Mouse (Mus musculus): ENCODE measurements around the gene Lpin1. TPM values are rescaled to one million over a fixed set of nuclear protein-coding genes. Genes with fewer than 3 reads are reported as not detected.

The Lpin1 gene
- polyA plus RNA-seq, 1 experiment from 2014 or later = 12.6 TPM

GRCm38 (mm10) chr12:16587767-16588166 lies 23.0 kb downstream of the Lpin1 start:
- no peaks in the 10 kb centered on the region for H3K36me3 ChIP-seq (ENCODE audit: control insufficient read depth, insufficient read depth)
- no peak for ATAC-seq (ENCODE audit: low read depth)
- no peaks in the 10 kb centered on the region for H3K9me3 ChIP-seq (replicated peaks; ENCODE audit: control insufficient read depth, low read length)
- H3K4me3 ChIP-seq (ENCODE audit: low read depth, low read length) = peak overlapping the region; percentile 79
- H3K4me2 ChIP-seq (ENCODE audit: low read depth, low read length) = peak overlapping the region; percentile 92
- no peaks in the 10 kb centered on the region for H3K27me3 ChIP-seq (ENCODE audit: control insufficient read depth, insufficient read depth, low read depth, low read length)
- WGBS (ENCODE audit: insufficient replicate concordance) = 63% methylated on average over 5 of the region's 5 CpGs
- H3K9ac ChIP-seq (ENCODE audit: low read depth, low read length) = peak overlapping the region; percentile 35; the same call in 1 of the 2 replicates
- H3K27ac ChIP-seq (ENCODE audit: low read length) = peak overlapping the region; percentile 46
- H3K4me1 ChIP-seq (ENCODE audit: control insufficient read depth, low read depth, low read length) = peaks cover 69% of the 10 kb centered on the region

GRCm38 (mm10) chr12:16587111-16587510 lies 23.7 kb downstream of the Lpin1 start:
- ATAC-seq (ENCODE audit: low read depth) = no peak
- Histone ChIP-seq H3K4me1 (ENCODE audit: control insufficient read depth, low read depth, low read length) (peaks cover 71% of the 10 kb centered on the region), H3K4me2 (ENCODE audit: low read depth, low read length) (0 out of 2 replicates have a peak overlapping the region, but pooled peaks have one; percentile 24), H3K27me3 (ENCODE audit: control insufficient read depth, insufficient read depth, low read depth, low read length) (no peaks in the 10 kb centered on the region), H3K27ac (ENCODE audit: low read length) (no peak overlapping the region), H3K36me3 (ENCODE audit: control insufficient read depth, insufficient read depth) (no peaks in the 10 kb centered on the region), H3K4me3 (ENCODE audit: low read depth, low read length) (0 out of 2 replicates have a peak overlapping the region, but pooled peaks have one; percentile 2), H3K9me3 (replicated peaks; ENCODE audit: control insufficient read depth, low read length) (no peaks in the 10 kb centered on the region), H3K9ac (ENCODE audit: low read depth, low read length) (no peak overlapping the region; the same call in 1 of the 2 replicates)
- 58% methylated on average over 2 of the region's 2 CpGs for WGBS (ENCODE audit: insufficient replicate concordance)

- H3K4me2 ChIP-seq (ENCODE audit: low read depth, low read length) = no peak overlapping the region
- peaks cover 3% of the 10 kb centered on the region for H3K36me3 ChIP-seq (ENCODE audit: control insufficient read depth, insufficient read depth)
- H3K27ac ChIP-seq (ENCODE audit: low read length) = no peak overlapping the region
- H3K4me1 ChIP-seq (ENCODE audit: control insufficient read depth, low read depth, low read length) = peaks cover 74% of the 10 kb centered on the region
- 56% methylated on average over 3 of the region's 3 CpGs for WGBS (ENCODE audit: insufficient replicate concordance)
- H3K9me3 ChIP-seq (replicated peaks; ENCODE audit: control insufficient read depth, low read length) = no peaks in the 10 kb centered on the region
- no peak for ATAC-seq (ENCODE audit: low read depth)
- H3K9ac ChIP-seq (ENCODE audit: low read depth, low read length) = no peak overlapping the region
- H3K4me3 ChIP-seq (ENCODE audit: low read depth, low read length) = no peak overlapping the region
- no peaks in the 10 kb centered on the region for H3K27me3 ChIP-seq (ENCODE audit: control insufficient read depth, insufficient read depth, low read depth, low read length)
Observed at GRCm38 (mm10) chr12:16584964-16585363, 25.8 kb downstream of the Lpin1 start.

- Histone ChIP-seq H3K9ac (ENCODE audit: low read depth, low read length) (no peak overlapping the region), H3K4me1 (ENCODE audit: control insufficient read depth, low read depth, low read length) (peaks cover 77% of the 10 kb centered on the region)
- WGBS (ENCODE audit: insufficient replicate concordance) = 19% methylated on average over 14 of the region's 14 CpGs
Observed at GRCm38 (mm10) chr12:16584035-16584682, 26.6 kb downstream of the Lpin1 start.

GRCm38 (mm10) chr12:16583313-16583712 lies 27.5 kb downstream of the Lpin1 start:
- Histone ChIP-seq H3K4me2 (ENCODE audit: low read depth, low read length) (0 out of 2 replicates have a peak overlapping the region, but pooled peaks have one; percentile 0), H3K4me1 (ENCODE audit: control insufficient read depth, low read depth, low read length) (peaks cover 73% of the 10 kb centered on the region)

More at GRCm38 (mm10) chr12:16584035-16584682, 26.6 kb downstream of the Lpin1 start:
- Histone ChIP-seq H3K27ac (ENCODE audit: low read length) (no peak overlapping the region), H3K27me3 (ENCODE audit: control insufficient read depth, insufficient read depth, low read depth, low read length) (no peaks in the 10 kb centered on the region), H3K36me3 (ENCODE audit: control insufficient read depth, insufficient read depth) (peaks cover 3% of the 10 kb centered on the region), H3K4me3 (ENCODE audit: low read depth, low read length) (no peak overlapping the region), H3K4me2 (ENCODE audit: low read depth, low read length) (peak overlapping the region; percentile 1; the same call in 1 of the 2 replicates), H3K9me3 (replicated peaks; ENCODE audit: control insufficient read depth, low read length) (no peaks in the 10 kb centered on the region)
- no peak for ATAC-seq (ENCODE audit: low read depth)

GRCm38 (mm10) chr12:16580306-16580705 lies 30.5 kb downstream of the Lpin1 start:
- H3K4me3 ChIP-seq (ENCODE audit: low read depth, low read length) = peak overlapping the region; percentile 25
- H3K4me2 ChIP-seq (ENCODE audit: low read depth, low read length) = peak overlapping the region; percentile 56
- H3K9me3 ChIP-seq (replicated peaks; ENCODE audit: control insufficient read depth, low read length) = no peaks in the 10 kb centered on the region
- ATAC-seq (ENCODE audit: low read depth) = peak; percentile 95
- no peaks in the 10 kb centered on the region for H3K27me3 ChIP-seq (ENCODE audit: control insufficient read depth, insufficient read depth, low read depth, low read length)
- H3K27ac ChIP-seq (ENCODE audit: low read length) = peak overlapping the region; percentile 72
- H3K4me1 ChIP-seq (ENCODE audit: control insufficient read depth, low read depth, low read length) = peaks cover 70% of the 10 kb centered on the region
- 31% methylated on average over 9 of the region's 9 CpGs for WGBS (ENCODE audit: insufficient replicate concordance)
- peak overlapping the region; percentile 44 for H3K9ac ChIP-seq (ENCODE audit: low read depth, low read length)
- H3K36me3 ChIP-seq (ENCODE audit: control insufficient read depth, insufficient read depth) = peaks cover 6% of the 10 kb centered on the region

More at GRCm38 (mm10) chr12:16583313-16583712, 27.5 kb downstream of the Lpin1 start:
- H3K9me3 ChIP-seq (replicated peaks; ENCODE audit: control insufficient read depth, low read length) = no peaks in the 10 kb centered on the region
- peaks cover 3% of the 10 kb centered on the region for H3K36me3 ChIP-seq (ENCODE audit: control insufficient read depth, insufficient read depth)
- no peak overlapping the region for H3K9ac ChIP-seq (ENCODE audit: low read depth, low read length)
- 48% methylated on average over 3 of the region's 3 CpGs for WGBS (ENCODE audit: insufficient replicate concordance)
- ATAC-seq (ENCODE audit: low read depth) = no peak
- H3K27me3 ChIP-seq (ENCODE audit: control insufficient read depth, insufficient read depth, low read depth, low read length) = no peaks in the 10 kb centered on the region
- H3K27ac ChIP-seq (ENCODE audit: low read length) = no peak overlapping the region
- no peak overlapping the region for H3K4me3 ChIP-seq (ENCODE audit: low read depth, low read length)

GRCm38 (mm10) chr12:16577665-16578233 lies 33.0 kb downstream of the Lpin1 start:
- peak; percentile 61 for ATAC-seq (ENCODE audit: low read depth)
- Histone ChIP-seq H3K4me2 (ENCODE audit: low read depth, low read length) (peak overlapping the region; percentile 43), H3K9ac (ENCODE audit: low read depth, low read length) (no peak overlapping the region; the same call in 1 of the 2 replicates), H3K4me3 (ENCODE audit: low read depth, low read length) (no peak overlapping the region), H3K27ac (ENCODE audit: low read length) (peak overlapping the region; percentile 41; the same call in 1 of the 2 replicates), H3K27me3 (ENCODE audit: control insufficient read depth, insufficient read depth, low read depth, low read length) (no peaks in the 10 kb centered on the region), H3K4me1 (ENCODE audit: control insufficient read depth, low read depth, low read length) (peaks cover 47% of the 10 kb centered on the region), H3K9me3 (replicated peaks; ENCODE audit: control insufficient read depth, low read length) (no peaks in the 10 kb centered on the region), H3K36me3 (ENCODE audit: control insufficient read depth, insufficient read depth) (peaks cover 6% of the 10 kb centered on the region)
- 57% methylated on average over 9 of the region's 9 CpGs for WGBS (ENCODE audit: insufficient replicate concordance)

GRCm38 (mm10) chr12:16571278-16571677 lies 39.5 kb downstream of the Lpin1 start:
- no peaks in the 10 kb centered on the region for H3K4me1 ChIP-seq (ENCODE audit: control insufficient read depth, low read depth, low read length)
- peaks cover 10% of the 10 kb centered on the region for H3K36me3 ChIP-seq (ENCODE audit: control insufficient read depth, insufficient read depth)
- no peak for ATAC-seq (ENCODE audit: low read depth)
- H3K4me2 ChIP-seq (ENCODE audit: low read depth, low read length) = no peak overlapping the region
- no peaks in the 10 kb centered on the region for H3K27me3 ChIP-seq (ENCODE audit: control insufficient read depth, insufficient read depth, low read depth, low read length)
- no peaks in the 10 kb centered on the region for H3K9me3 ChIP-seq (replicated peaks; ENCODE audit: control insufficient read depth, low read length)
- WGBS (ENCODE audit: insufficient replicate concordance) = 76% methylated on average over 10 of the region's 10 CpGs
- no peak overlapping the region for H3K4me3 ChIP-seq (ENCODE audit: low read depth, low read length)
- H3K9ac ChIP-seq (ENCODE audit: low read depth, low read length) = no peak overlapping the region
- no peak overlapping the region for H3K27ac ChIP-seq (ENCODE audit: low read length)

Measured in liver, embryonic 16.5 days (tissue).